Mouse (Mus musculus) ES-Bruce4 (cell line): ENCODE data around the gene Tbpl1.

Experiments
- CTCF ChIP-seq: IDR thresholded peaks from one replicate; pipeline ENCODE4 v1.8.1; 2011; ENCODE audit warnings: low read depth, low read length
- EP300 ChIP-seq: IDR thresholded peaks from 2 replicates; pipeline ENCODE4 v1.6.1; 2011; ENCODE audit warnings: low read depth, low read length; ENCODE audit not compliant: insufficient read depth

- TF ChIP-seq CTCF (no peak), EP300 (no peak)
These were observed 43.7 kb upstream of the Tbpl1 start for GRCm38 (mm10) chr10:22775456-22775855.
